Mouse (Mus musculus): ENCODE data around the gene Pxn.
"Not testable (repeated sequence)": the region's sequence is repeated elsewhere in the genome, so short reads cannot be mapped to it uniquely, and the experiment has no call there.

Gene Pxn

DNA sequence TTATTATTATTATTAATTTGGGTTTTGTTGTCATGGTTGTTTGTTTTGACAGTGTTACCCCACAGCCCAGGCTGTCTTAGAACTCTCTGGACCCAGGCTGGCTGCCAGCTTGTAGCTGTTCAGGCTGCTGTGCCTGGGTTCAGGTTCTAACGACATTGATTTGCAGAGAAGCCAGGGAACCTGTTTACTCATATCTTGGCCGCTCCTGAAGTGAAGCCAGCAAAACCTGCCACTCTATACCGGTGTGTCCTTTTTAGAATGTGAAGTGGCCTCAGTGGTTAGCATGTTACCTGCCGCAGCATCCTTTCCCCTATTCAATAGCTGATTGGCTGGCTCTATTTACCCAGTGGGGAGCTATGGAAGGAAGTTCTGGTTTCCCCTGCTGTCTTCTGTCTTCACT, 19.8 kb upstream of the Pxn start:
- in situ Hi-C loops (cut with MboI) = no loop called here

DNA sequence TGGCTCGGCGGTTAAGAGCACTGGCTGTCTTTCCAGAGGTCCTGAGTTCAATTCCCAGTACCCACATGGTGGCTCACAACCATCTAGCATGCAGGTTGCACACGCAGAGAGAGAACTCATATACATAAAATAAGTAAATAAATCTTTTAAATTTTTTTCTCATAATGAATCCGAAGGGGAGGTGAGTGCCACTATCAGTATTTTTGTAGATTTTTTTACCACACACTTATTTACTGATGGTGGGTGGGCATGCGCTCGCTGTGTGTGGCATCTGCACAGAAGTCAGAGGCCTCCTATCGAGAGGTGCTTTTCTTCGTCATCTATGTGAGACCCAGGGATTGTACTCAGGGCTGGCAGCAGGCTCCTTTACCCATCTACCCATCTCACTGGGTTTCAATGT, 19.1 kb upstream of the Pxn start:
- in situ Hi-C loops (cut with MboI) = no loop called here

DNA sequence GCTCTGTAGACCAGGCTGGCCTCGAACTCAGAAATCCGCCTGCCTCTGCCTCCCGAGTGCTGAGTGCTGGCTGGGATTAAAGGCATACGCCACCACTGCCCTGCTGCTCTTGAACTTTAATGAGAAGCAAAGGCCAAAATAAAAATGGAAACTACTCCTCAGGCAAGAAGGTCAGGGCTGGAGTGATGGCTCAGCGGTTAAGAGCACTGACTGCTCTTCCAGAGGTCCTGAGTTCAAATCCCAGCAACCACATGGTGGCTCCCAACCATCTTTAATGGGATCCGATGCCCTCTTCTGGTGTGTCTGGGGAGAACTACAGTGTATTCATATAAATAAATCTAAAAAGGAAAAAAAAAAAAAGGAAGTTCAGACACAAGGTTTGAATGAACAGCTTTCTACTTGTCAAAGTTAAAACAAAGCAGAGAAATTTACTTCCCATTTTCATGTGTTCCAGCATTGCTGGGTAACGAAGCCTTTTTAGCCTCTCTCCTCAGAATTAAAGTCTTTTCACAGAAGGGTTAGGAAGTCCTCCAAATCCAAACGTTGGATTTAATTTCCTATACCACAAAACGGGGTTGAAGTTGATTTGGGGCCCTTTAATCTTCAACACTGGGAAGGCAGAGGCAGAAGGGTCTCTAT, 18.4 kb upstream of the Pxn start:
- in situ Hi-C loops (cut with MboI) = no loop called here

DNA sequence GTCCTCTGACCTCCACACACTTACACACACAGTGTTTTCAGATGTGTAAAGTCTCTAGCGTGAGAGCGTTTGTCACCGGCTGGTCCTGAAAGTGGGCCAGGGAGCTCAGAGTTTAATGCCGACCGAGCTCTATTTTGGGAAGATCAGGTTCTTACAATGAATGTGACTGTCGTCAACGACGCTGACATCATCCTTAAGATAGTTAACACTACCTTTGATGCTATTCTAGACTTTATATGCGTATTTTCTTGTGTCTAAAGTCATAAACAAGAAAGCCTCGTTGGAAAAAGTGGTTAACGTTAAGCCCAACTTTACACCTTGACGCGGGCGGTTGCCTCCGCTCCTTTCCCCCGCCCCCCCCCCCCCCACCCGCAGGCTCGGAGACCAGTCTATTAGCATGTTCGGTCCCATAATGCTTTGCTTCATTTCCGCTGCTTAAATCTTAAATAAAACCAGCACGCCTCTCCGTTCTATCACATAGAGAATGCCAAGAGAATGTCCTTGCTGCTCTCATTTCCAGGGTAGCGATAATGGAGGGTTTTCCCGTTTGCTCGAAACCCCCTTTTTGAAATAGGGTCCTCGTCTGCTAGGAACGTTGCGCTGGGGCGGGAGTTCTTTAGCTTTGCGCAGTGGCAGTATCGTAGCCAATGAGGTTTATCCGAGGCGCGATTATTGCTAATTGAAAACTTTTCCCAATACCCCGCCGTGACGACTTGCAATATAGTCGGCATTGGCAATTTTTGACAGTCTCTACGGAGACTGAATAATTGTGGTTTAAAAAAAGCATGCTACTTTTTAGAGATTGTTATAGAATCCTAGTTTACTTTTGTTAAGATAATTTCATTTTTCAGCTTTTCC, 17.4 kb upstream of the Pxn start:
- in situ Hi-C loops (cut with MboI) = no loop called here

DNA sequence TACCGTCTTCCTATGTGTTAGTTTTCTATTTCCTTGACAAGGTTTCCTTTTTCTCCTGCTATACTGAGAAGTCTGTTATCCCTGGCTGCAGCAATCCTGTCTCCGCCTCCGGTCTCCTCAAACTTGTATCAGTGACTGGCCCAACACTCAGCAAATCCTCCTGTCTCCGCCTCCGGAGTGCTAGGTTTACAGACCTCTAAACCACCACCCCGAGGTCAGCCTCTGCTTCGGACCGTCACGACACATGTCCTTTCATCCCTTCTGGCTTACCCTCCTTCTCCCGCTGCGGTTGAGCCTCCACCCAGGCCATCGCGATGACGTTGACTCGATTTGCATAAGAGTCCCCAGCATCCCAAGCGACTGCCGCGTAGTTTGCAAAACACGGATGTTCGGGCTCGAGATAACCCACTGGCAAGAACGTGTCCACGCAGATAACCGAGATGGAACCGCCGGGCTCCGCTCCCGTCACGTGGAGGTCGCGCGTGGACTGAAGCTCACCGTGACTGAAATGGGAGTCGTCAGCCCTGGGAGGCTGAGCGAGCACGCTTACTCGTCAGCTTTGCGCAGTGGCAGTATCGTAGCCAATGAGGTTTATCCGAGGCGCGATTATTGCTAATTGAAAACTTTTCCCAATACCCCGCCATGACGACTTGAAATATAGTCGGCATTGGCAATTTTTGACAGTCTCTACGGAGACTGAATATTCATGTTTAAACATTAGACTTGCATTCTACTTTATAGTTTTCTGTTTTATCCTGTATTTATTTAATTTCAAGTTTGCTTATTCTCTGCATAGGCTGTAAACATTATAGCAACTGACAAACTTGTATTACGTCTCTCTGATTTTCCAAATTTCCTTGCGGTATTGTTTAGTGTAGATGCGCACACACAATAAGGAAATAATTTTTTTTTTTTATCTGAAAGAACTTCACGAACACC, 16.5 kb upstream of the Pxn start:
- in situ Hi-C loops (cut with MboI) = no loop called here

DNA sequence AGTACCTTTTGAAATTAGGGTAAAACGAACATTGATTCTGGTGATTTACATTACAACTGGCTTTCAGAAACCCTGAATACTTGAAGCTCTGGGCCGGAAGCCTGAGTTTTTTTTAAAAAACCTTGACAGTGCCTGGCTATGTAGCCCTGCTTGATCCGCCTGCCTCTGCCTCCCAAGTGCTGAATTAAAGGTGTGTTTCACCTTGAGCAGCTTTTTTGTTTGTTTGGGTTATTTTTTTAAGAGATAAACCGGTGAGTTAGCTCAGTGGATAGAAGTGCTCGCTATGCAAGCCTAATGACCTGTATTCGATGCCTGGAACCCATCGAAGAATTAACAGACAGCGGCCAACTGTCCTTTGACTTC, 15.9 kb upstream of the Pxn start:
- in situ Hi-C loops (cut with MboI) = no loop called here

DNA sequence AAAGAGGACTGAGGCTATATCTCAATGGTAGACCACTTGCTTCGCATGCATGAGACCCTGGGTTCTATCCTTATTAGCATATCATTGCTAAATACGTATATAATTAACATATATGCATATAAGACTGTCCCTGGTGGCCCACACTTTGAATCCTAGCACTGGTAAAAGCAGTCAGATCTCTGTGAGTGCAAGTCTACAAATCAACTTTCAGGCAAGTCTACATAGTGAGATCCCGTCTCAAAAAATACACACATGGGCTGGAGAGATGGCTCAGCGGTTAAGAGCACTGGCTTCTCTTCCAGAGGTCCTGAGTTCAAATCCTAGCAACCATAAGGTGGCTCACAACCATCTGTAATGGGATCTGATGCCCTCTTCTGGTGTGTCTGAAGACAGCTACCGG, 15.4 kb upstream of the Pxn start:
- in situ Hi-C loops (cut with MboI) = no loop called here

DNA sequence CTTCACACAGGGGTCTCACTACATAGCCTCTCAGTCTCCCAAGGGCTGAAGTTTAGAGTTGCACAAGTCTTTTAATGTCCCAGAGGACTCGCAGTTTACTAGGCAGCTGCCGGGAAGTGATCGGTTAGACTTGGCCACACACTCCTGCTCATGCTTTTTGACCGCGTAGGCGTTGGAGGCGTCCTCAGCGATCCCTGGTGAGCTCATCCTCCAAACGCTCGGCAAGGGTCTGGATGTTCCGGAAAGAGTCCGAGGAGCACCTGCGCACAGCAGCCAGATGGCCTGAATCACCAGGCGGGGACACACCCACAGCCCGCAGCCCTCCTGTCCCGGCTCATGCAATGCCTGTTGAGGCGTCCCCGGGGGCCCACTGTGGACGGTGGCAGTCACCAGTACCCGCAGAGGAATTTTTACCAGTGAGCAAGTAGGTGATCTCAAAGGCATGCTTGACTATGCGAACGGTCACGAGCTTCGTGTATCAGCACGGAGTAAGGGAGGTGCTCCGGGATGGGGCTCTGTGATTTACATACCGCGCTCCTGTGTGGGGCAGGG, 14.6 kb upstream of the Pxn start:
- in situ Hi-C loops (cut with MboI) = no loop called here

DNA sequence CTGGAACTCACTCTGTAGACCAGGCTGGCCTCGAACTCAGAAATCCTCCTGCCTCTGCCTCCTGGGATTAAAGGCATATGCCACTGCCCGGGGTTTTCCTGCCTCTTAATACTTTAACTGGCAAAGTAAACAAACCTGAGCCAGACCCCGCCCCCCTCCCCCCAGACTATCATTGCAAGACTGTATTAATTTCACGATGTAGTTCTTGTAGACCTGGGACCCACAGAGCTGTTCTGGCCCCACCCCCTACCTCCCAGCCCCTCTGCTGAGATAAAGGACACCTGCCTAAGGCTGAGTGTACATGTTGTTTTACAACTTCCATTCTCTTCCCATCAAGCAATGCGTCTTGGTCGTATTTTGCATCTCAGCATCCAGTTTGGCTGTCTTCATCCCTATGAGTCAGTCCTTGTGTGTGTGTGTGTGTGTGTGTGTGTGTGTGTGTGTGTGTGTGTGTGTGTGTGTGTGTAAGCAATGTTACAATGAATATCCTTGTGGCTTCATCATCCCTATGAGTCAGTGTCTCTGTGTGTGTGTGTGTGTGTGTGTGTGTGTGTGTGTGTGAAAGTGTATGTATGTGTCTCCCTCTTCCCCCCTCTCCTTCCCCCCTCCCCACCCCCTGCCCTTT, 13.7 kb upstream of the Pxn start:
- in situ Hi-C loops (cut with MboI) = no loop called here

DNA sequence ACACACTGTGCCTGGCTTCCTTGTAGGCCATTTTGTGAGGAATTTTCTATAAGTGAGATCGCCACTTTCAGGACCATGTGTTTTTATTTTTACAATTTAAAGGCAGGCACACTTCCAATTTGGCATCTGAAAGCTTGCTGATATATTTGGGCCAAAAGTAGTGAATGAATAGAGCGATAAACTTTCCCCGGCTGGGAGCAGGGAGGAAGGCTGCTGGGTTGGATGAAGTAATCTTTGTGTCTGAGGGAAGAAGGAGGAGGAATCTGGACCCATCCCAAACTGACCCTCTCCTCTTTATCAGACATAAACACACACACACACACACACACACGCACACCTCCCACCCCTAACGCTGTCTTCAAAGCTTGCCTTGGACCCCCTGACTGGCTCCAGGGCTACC, 13.0 kb upstream of the Pxn start:
- in situ Hi-C loops (cut with MboI) = no loop called here

DNA sequence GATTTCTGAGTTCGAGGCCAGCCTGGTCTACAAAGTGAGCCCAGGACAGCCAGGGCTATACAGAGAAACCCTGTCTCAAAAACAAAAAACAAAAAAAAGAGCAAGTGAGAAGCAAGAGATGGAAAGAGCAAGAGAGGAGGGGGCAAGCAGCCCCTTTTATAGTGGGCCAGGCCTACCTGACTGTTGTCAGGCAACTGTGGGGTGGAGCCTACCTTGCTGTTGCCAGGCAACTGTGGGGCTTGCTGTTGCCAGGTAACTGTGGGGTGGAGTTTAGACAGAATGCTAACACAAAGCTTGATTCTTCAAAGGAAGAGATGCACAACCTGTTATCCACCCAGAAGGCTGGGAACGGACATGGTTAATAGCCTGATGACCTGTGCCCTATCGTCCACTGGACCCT, 10.9 kb upstream of the Pxn start:
- in situ Hi-C loops (cut with MboI) = not testable (repeated sequence)

DNA sequence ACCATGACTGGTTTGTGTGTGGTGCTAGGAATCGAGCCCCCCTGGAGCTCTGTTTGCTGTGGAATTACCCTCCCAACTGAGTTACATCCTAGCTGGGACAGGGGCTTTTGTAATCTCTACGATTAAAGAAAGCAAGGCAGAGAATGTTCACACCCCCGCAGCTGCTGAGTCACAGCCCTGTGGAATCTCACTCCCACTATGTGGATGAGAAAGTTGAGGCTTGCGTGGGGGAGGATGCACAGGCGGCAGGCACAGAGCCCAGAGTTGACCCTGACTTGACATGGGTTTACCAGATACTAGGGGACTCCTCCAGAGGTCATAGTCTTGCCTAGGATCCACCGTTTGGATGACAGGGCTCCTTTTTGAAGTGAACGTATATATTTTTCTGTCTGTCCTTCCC, 9.4 kb upstream of the Pxn start:
- in situ Hi-C loops (cut with MboI) = no loop called here

DNA sequence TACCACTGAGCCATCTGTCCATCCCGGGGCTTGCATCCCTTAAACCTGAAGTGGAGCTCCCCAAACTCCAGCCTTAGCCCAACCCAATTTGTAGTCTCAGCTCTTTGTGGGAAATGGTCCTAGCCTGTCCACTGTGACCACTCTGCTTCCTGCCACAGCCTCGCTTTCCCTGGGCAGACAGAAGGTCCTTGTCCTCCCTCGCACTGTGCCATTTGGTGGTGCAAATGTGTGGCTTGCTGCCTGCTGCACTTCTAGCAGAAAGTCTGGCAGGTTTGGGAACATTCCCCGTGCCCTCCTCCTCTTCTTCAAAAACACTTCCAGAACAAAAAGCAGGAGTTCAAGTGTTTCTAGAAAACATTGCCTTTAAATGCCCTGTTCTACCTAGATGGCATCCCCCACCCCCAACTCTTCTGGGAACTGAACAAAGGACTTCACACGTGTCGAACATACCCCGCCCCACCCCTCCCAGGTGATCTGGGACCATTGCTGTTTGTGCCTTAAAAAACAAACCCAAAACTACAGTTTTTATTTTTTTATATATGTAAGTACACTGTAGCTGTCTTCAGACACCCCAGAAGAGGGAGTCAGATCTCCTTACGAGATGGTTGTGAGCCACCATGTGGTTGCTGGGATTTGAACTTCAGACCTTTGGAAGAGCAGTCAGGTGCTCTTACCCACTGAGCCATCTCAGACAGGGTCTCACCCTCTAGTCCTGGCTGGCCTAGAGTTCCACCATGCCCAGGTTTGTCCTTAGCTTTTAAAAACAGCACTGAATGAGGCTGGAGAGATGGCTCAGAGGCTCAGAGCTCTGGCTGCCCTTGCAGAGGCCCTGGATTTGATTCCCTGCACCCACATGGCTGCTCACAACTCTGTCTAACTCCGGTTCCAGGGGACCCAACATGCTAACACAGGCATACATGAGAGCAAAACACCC, 7.9 kb upstream of the Pxn start:
- in situ Hi-C loops (cut with MboI) = no loop called here

DNA sequence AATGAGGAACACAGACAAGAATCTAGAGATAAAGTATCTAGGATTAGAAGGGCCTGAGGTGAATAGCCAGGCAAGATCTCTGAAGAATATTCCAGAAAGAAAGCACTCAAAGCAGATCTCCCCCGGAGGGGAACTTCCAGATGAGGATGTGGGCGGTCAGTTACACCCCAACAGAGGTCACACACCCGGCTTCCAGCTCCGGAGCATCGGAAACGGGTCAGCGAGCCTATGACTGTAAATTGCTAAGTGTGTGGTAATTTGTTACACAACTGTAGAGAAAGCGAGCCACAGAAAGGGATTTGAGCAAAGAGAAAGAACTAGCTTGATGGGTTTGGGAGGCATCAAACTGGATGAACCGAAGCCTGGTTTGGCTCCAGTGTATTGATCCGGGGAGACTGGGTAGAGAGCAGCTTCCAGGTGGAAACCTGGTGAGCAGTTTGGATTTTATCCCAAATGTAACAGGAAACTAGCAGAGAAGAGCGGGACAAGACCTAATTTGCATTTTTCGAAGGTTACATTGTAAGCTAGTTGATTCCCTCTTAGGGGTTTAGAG, 6.0 kb upstream of the Pxn start:
- in situ Hi-C loops (cut with MboI) = loop anchor here (5.0 kb wide), 1 partner anchor 42 kb away; no protein-coding TSS in a partner anchor

DNA sequence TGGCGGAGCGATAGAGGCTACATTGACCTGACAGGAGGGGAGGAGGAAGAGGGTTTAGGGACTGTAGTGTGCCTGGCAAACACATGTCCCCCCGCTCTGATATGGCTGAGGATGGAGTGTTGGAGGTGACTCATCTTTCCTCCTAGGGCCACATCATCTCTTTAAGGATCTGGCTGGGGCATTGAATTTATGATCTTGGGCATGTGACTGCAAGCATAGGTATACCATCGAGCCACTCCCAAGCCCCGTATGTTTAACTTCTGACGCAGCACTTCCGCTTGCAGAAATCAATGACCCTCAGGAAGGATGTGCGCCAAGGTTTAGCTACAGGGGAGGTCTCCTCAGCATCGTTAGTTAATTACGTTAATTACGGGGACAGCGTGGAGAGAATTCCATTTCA, 3.4 kb upstream of the Pxn start:
- in situ Hi-C loops (cut with MboI) = loop anchor here (5.0 kb wide), 1 partner anchor 39 kb away; no protein-coding TSS in a partner anchor

DNA sequence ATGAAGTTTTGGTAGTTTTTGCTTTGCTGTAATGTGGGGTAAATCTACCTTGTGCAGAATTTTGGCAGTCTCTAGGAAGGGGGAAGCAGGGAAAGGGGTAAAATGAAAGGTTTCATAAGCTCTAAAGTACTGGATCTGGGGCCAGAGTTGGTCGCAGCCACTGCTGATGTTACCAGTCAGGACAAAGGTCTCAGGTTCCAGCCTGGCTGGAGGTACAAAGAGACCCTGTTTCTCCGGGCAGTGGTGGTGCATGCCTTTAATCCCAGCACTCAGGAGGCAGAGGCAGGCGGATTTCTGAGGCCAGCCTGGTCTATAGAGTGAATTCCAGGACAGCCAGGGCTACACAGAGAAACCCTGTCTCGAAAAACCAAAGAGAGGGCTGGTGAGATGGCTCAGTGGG, 859 bp upstream of the Pxn start:
- in situ Hi-C loops (cut with MboI) = not testable (repeated sequence)

DNA sequence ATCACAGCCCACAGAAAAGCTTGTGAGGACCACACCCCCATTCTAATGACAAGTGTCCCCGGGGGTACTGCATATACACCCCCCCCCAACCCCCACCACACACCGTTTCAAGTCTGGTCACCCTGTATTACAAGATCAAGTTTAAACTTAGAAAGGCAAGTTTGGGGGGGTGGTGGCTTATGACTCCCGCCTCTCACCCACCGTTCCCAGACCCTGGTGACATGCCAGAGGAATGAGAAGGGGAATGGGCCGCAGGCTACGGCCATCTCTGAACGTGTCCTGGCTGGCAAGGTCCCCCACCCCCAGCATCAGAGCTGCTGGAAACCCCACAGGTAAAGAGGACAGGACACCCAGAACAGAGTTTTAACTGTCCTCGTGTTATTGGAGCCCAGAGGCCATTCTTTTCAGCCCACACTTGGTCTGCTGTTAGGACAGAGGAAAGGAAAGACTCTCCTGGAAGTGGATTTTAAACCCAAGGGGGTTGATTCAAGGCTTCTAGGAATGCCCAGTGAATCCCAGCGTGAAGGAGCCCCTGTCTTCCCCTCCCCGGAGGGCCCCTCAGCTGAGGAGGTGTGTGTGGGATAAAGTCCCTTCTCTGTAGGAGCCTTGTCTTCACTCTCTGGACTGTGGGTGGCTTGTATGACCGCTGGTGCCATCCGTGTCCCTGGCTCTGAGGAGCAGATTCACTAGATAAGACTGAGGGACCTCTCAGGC, 948 bp downstream of the Pxn start:
- in situ Hi-C loops (cut with MboI) = no loop called here

DNA sequence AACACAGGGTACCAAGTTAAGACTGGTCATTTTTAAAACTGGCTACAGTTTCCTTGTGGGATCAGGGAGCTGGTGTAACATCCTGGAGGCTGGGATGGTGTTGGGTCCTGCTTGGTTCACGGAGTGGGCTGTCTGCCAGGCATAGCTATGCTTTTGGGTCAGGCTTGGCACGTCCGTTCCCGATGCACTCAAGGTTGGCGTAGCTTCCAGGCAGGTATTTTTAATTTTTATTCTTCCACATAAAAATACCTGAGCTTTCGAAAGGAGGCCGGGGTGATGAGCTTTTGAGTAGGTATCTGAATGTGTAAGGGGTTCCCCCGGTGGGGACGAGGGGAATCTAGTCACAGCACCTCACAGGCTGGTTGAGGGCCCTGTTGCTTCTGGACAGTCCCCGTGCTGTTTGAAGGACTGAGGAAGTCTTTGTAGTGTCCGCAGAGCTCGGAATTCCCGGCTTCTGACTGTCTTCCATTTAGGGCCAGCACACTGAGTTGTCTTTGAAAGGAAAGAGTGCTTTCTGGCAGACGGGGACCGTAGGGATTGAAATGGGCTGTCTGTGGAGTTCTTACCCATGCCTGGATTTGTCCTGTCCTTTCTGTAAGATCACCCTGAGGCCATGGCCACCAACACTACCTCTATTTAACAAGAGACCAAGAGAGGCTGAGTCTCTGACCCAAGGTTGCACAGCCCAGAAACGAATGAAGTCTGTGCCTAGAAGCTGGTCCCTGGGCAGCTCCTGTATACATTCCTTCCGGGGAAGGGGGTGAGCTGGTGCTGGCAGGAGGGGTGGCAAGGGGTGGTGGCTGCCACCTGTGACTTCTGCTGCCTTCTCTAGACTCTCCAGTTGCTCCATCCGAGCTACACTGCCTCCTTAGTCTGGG, 1.7 kb downstream of the Pxn start:
- in situ Hi-C loops (cut with MboI) = no loop called here

DNA sequence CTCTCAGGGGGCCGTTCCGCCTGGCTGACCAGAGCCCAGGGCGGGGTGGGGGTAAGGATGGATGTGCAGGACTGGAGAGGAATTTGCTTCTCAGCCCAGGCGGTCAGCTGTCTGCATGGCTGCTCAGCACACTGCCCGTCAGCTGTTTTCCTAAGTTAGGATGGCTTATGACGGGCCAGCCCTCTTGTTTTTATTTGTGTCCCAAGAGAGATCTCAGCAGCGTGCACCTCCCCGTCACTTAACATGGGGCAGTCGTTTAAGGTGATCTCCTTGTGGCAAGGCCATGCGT, 2.3 kb downstream of the Pxn start:
- in situ Hi-C loops (cut with MboI) = no loop called here

Measured in mature B cell (primary cell).